Mouse (Mus musculus) gastrocnemius, postnatal 25 days (tissue): ENCODE results near the gene Ckap2. TPM values are rescaled to one million over a fixed set of nuclear protein-coding genes. Genes with fewer than 3 reads are reported as not detected.

Experiments
- DNase-seq: peaks from one replicate; pipeline ENCODE4 v3.0.0; 2022
- long read RNA-seq, 2 experiments: library from polyadenylated mRNA; stranded (forward); transcript quantifications; one replicate each; pipeline ENCODE4 v2.0.0; 2021
- total RNA-seq, 2 experiments: library from RNA; stranded (reverse); gene quantifications; 1 replicate in 1 of 2; 2 replicates in 1 of 2; pipeline ENCODE4 v1.2.3; 2021

Ckap2 gene
- total RNA-seq: under 1 TPM; 0.46 to 0.96 TPM
- long read RNA-seq, experiment 1: 0 reads
- long read RNA-seq, experiment 2: 0 reads

GRCm38 (mm10) chr8:22185431-22186397, at the start of gene Ckap2:
Gene Ckap2, minus strand, starts transcription at chr8:22185819.
- DNase-seq: peak; percentile 91

GRCm38 (mm10) chr8:22228621-22229020, 43.0 kb upstream of the Ckap2 start:
- no peak for DNase-seq

GRCm38 (mm10) chr8:22227061-22227877, 41.6 kb upstream of the Ckap2 start, which contains the start of gene Thsd1:
Gene Thsd1, plus strand, starts transcription at chr8:22227313.
- peak; percentile 73 for DNase-seq

- DNase-seq: no peak
These were observed 40.7 kb upstream of the Ckap2 start for GRCm38 (mm10) chr8:22226361-22226760.

- DNase-seq: no peak
These were observed 29.2 kb upstream of the Ckap2 start for GRCm38 (mm10) chr8:22214826-22215225.

GRCm38 (mm10) chr8:22209012-22209411, 23.4 kb upstream of the Ckap2 start:
- DNase-seq: no peak

GRCm38 (mm10) chr8:22207535-22207934, 21.9 kb upstream of the Ckap2 start:
- DNase-seq: no peak

GRCm38 (mm10) chr8:22199481-22199880, 13.9 kb upstream of the Ckap2 start:
- DNase-seq: no peak

GRCm38 (mm10) chr8:22197914-22198313, 12.3 kb upstream of the Ckap2 start:
- DNase-seq: no peak

GRCm38 (mm10) chr8:22193432-22194010, 7.9 kb upstream of the Ckap2 start:
- no peak for DNase-seq

GRCm38 (mm10) chr8:22192660-22193431, 7.2 kb upstream of the Ckap2 start, which contains the start of gene Vps36:
Gene Vps36, plus strand, starts transcription at chr8:22192809.
- DNase-seq: peak; percentile 89

- DNase-seq: no peak
These were observed 735 bp downstream of the Ckap2 start for GRCm38 (mm10) chr8:22184884-22185283.

- no peak for DNase-seq
These were observed 9.7 kb downstream of the Ckap2 start for GRCm38 (mm10) chr8:22175966-22176365.

GRCm38 (mm10) chr8:22169167-22169566, 16.5 kb downstream of the Ckap2 start:
- no peak for DNase-seq

GRCm38 (mm10) chr8:22166080-22166603, 19.5 kb downstream of the Ckap2 start, which contains the start of gene Nek3:
Gene Nek3, minus strand, starts transcription at chr8:22166435.
- peak; percentile 92 for DNase-seq

- DNase-seq: no peak
These were observed 20.2 kb downstream of the Ckap2 start for GRCm38 (mm10) chr8:22165251-22166079.

GRCm38 (mm10) chr8:22164431-22164830, 21.2 kb downstream of the Ckap2 start:
- no peak for DNase-seq

GRCm38 (mm10) chr8:22162206-22162605, 23.4 kb downstream of the Ckap2 start:
- DNase-seq: no peak

GRCm38 (mm10) chr8:22150345-22150663, 35.3 kb downstream of the Ckap2 start:
- DNase-seq: no peak

- DNase-seq: no peak
These were observed 35.8 kb downstream of the Ckap2 start for GRCm38 (mm10) chr8:22149643-22150344.
